Mouse (Mus musculus): ENCODE results near the gene Car9.

- TF ChIP-seq CTCF (IDR thresholded peaks at IDR 0.05; ENCODE audit: borderline replicate concordance, insufficient read depth, low read length) (no peak), POLR2A (IDR thresholded peaks at IDR 0.05; ENCODE audit: low read depth, low read length) (no peak)
Measured at GRCm38 (mm10) chr4:43490801-43491200, 16.0 kb upstream of the Car9 start.
